Mouse (Mus musculus) testis, adult 2 months (tissue): ENCODE data around the gene Dlgap3.

Source experiments
- CTCF ChIP-seq: fragments of 200-500 bp; IDR thresholded peaks from 2 replicates; pipeline ENCODE4 v1.5.1; 2012; ENCODE audit warnings: low read depth, mild to moderate bottlenecking, inconsistent platforms, low read length, moderate library complexity; ENCODE audit not compliant: control insufficient read depth, insufficient read depth, insufficient replicate concordance
- POLR2A ChIP-seq: fragments of 200-500 bp; IDR thresholded peaks from 2 replicates; pipeline ENCODE4 v1.6.1; 2012; ENCODE audit warnings: low read depth, mild to moderate bottlenecking, inconsistent platforms, low read length, moderate library complexity; ENCODE audit not compliant: control insufficient read depth

DNA sequence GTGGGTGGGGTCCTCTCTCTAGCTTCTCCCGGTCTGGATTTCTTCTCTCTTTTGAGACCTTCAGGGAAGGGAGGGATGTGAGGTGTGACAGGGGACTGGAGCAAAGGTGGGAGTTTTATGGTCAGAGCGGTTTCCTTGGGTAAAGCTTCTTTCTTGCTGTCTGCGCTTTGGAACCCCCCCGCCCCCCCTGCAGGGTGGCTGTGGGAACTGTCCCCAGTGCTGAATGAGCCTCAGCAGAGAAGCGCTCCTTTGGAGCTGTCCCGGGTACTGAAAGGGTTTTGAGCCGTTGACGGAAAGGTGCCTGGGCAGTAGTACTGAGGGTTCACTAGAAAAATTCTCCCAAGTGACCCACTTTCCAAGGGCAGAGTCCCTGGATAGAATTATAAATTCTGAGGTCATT lies 4.5 kb downstream of the Dlgap3 start:
- TF ChIP-seq CTCF: 0 out of 2 replicates have a peak, but pooled peaks have one; percentile 12
- no peak for TF ChIP-seq POLR2A
